Mouse (Mus musculus): ENCODE measurements around the gene Alg9. TPM values are rescaled to one million over a fixed set of nuclear protein-coding genes. Genes with fewer than 3 reads are reported as not detected.

The Alg9 gene
- polyA plus RNA-seq, 1 experiment from 2014 or later = 39.0 TPM

GRCm38 (mm10) chr9:50874031-50874430 lies 99.2 kb downstream of the Alg9 start:
- whole genome bisulfite sequencing = 88% methylated on average over 6 of the region's 6 CpGs
- no peak for ATAC-seq (ENCODE audit: insufficient number of reproducible peaks, insufficient read depth, low FRiP score, low TSS enrichment, low read depth)
- H3K9ac ChIP-seq (replicated peaks) = no peak overlapping the region
- H3K4me2 ChIP-seq = no peak overlapping the region
- H3K4me3 ChIP-seq (replicated peaks) = no peak overlapping the region
- H3K27ac ChIP-seq = no peak overlapping the region
- no peaks in the 10 kb centered on the region for H3K4me1 ChIP-seq (replicated peaks)
- no peaks in the 10 kb centered on the region for H3K9me3 ChIP-seq
- H3K27me3 ChIP-seq = no peaks in the 10 kb centered on the region
- peaks cover 88% of the 10 kb centered on the region for H3K36me3 ChIP-seq

GRCm38 (mm10) chr9:50875470-50875869 lies 100.7 kb downstream of the Alg9 start:
- Histone ChIP-seq H3K4me3 (replicated peaks) (no peak overlapping the region), H3K4me1 (replicated peaks) (no peaks in the 10 kb centered on the region), H3K9me3 (no peaks in the 10 kb centered on the region), H3K27me3 (no peaks in the 10 kb centered on the region), H3K36me3 (peaks cover 92% of the 10 kb centered on the region), H3K9ac (replicated peaks) (no peak overlapping the region), H3K4me2 (no peak overlapping the region), H3K27ac (no peak overlapping the region)
- WGBS = 96% methylated on average over 4 of the region's 4 CpGs
- no peak for ATAC-seq (ENCODE audit: insufficient number of reproducible peaks, insufficient read depth, low FRiP score, low TSS enrichment, low read depth)

- H3K27me3 ChIP-seq = no peaks in the 10 kb centered on the region
- H3K9ac ChIP-seq (replicated peaks) = no peak overlapping the region
- H3K27ac ChIP-seq = no peak overlapping the region
- WGBS = 92% methylated on average over 3 of the region's 3 CpGs
- ATAC-seq (ENCODE audit: insufficient number of reproducible peaks, insufficient read depth, low FRiP score, low TSS enrichment, low read depth) = no peak
- H3K36me3 ChIP-seq = peaks cover 92% of the 10 kb centered on the region
- H3K9me3 ChIP-seq = no peaks in the 10 kb centered on the region
- H3K4me1 ChIP-seq (replicated peaks) = no peaks in the 10 kb centered on the region
- H3K4me3 ChIP-seq (replicated peaks) = no peak overlapping the region
- no peak overlapping the region for H3K4me2 ChIP-seq
These were observed 101.5 kb downstream of the Alg9 start for GRCm38 (mm10) chr9:50876287-50876686.

GRCm38 (mm10) chr9:50877431-50877830 lies 102.6 kb downstream of the Alg9 start:
- H3K36me3 ChIP-seq = peaks cover 96% of the 10 kb centered on the region
- H3K27me3 ChIP-seq = no peaks in the 10 kb centered on the region
- 89% methylated on average over 3 of the region's 3 CpGs for WGBS
- H3K4me2 ChIP-seq = no peak overlapping the region
- no peak overlapping the region for H3K9ac ChIP-seq (replicated peaks)
- ATAC-seq (ENCODE audit: insufficient number of reproducible peaks, insufficient read depth, low FRiP score, low TSS enrichment, low read depth) = no peak
- H3K27ac ChIP-seq = no peak overlapping the region
- no peaks in the 10 kb centered on the region for H3K9me3 ChIP-seq
- no peak overlapping the region for H3K4me3 ChIP-seq (replicated peaks)
- H3K4me1 ChIP-seq (replicated peaks) = no peaks in the 10 kb centered on the region

- WGBS = 92% methylated on average over 2 of the region's 2 CpGs
These were observed 107.4 kb downstream of the Alg9 start for GRCm38 (mm10) chr9:50882183-50882582.

GRCm38 (mm10) chr9:50884093-50884492 lies 109.3 kb downstream of the Alg9 start:
- H3K36me3 ChIP-seq = peaks cover 49% of the 10 kb centered on the region
- no peak for ATAC-seq (ENCODE audit: insufficient number of reproducible peaks, insufficient read depth, low FRiP score, low TSS enrichment, low read depth)
- no peaks in the 10 kb centered on the region for H3K27me3 ChIP-seq
- H3K4me3 ChIP-seq (replicated peaks) = no peak overlapping the region
- no peaks in the 10 kb centered on the region for H3K9me3 ChIP-seq
- 83% methylated on average over 8 of the region's 8 CpGs for WGBS
- no peak overlapping the region for H3K4me2 ChIP-seq
- no peak overlapping the region for H3K9ac ChIP-seq (replicated peaks)
- H3K27ac ChIP-seq = peak overlapping the region; percentile 72; the same call in 1 of the 2 replicates
- H3K4me1 ChIP-seq (replicated peaks) = peaks cover 29% of the 10 kb centered on the region

More at GRCm38 (mm10) chr9:50882183-50882582, 107.4 kb downstream of the Alg9 start:
- Histone ChIP-seq H3K27ac (no peak overlapping the region), H3K4me1 (replicated peaks) (peaks cover 25% of the 10 kb centered on the region), H3K9me3 (no peaks in the 10 kb centered on the region), H3K4me3 (replicated peaks) (no peak overlapping the region), H3K36me3 (peaks cover 68% of the 10 kb centered on the region), H3K27me3 (no peaks in the 10 kb centered on the region), H3K9ac (replicated peaks) (no peak overlapping the region), H3K4me2 (no peak overlapping the region)
- ATAC-seq (ENCODE audit: insufficient number of reproducible peaks, insufficient read depth, low FRiP score, low TSS enrichment, low read depth) = no peak

GRCm38 (mm10) chr9:50884741-50885599 lies 110.2 kb downstream of the Alg9 start:
- 65% methylated on average over 10 of the region's 10 CpGs for WGBS
- no peak overlapping the region for H3K4me2 ChIP-seq

GRCm38 (mm10) chr9:50885600-50885987 lies 110.8 kb downstream of the Alg9 start:
- Histone ChIP-seq H3K27ac (peak overlapping the region; percentile 72), H3K4me3 (replicated peaks) (no peak overlapping the region), H3K36me3 (peaks cover 35% of the 10 kb centered on the region), H3K9ac (replicated peaks) (no peak overlapping the region), H3K4me2 (no peak overlapping the region), H3K4me1 (replicated peaks) (peaks cover 29% of the 10 kb centered on the region), H3K9me3 (no peaks in the 10 kb centered on the region), H3K27me3 (no peaks in the 10 kb centered on the region)
- ATAC-seq (ENCODE audit: insufficient number of reproducible peaks, insufficient read depth, low FRiP score, low TSS enrichment, low read depth) = no peak
- WGBS = 8% methylated on average over 1 of the region's 1 CpGs

More at GRCm38 (mm10) chr9:50884741-50885599, 110.2 kb downstream of the Alg9 start:
- Histone ChIP-seq H3K4me3 (replicated peaks) (no peak overlapping the region), H3K4me1 (replicated peaks) (peaks cover 29% of the 10 kb centered on the region), H3K9ac (replicated peaks) (no peak overlapping the region), H3K9me3 (no peaks in the 10 kb centered on the region), H3K27ac (peak overlapping the region; percentile 72), H3K36me3 (peaks cover 40% of the 10 kb centered on the region), H3K27me3 (no peaks in the 10 kb centered on the region)
- ATAC-seq (ENCODE audit: insufficient number of reproducible peaks, insufficient read depth, low FRiP score, low TSS enrichment, low read depth) = no peak

GRCm38 (mm10) chr9:50886870-50887269 lies 112.1 kb downstream of the Alg9 start:
- Histone ChIP-seq H3K4me2 (no peak overlapping the region), H3K9me3 (no peaks in the 10 kb centered on the region), H3K4me1 (replicated peaks) (peaks cover 29% of the 10 kb centered on the region), H3K4me3 (replicated peaks) (no peak overlapping the region), H3K36me3 (peaks cover 30% of the 10 kb centered on the region), H3K9ac (replicated peaks) (no peak overlapping the region), H3K27ac (no peak overlapping the region), H3K27me3 (no peaks in the 10 kb centered on the region)
- WGBS = 96% methylated on average over 1 of the region's 1 CpGs
- no peak for ATAC-seq (ENCODE audit: insufficient number of reproducible peaks, insufficient read depth, low FRiP score, low TSS enrichment, low read depth)

GRCm38 (mm10) chr9:50887351-50887750 lies 112.5 kb downstream of the Alg9 start:
- Histone ChIP-seq H3K4me3 (replicated peaks) (no peak overlapping the region), H3K27me3 (no peaks in the 10 kb centered on the region), H3K36me3 (peaks cover 28% of the 10 kb centered on the region), H3K9ac (replicated peaks) (no peak overlapping the region), H3K4me2 (no peak overlapping the region), H3K4me1 (replicated peaks) (peaks cover 29% of the 10 kb centered on the region), H3K9me3 (no peaks in the 10 kb centered on the region), H3K27ac (no peak overlapping the region)
- 48% methylated on average over 4 of the region's 4 CpGs for WGBS
- 0 out of 2 replicates have a peak, but pooled peaks have one; percentile 45 for ATAC-seq (ENCODE audit: insufficient number of reproducible peaks, insufficient read depth, low FRiP score, low TSS enrichment, low read depth)

GRCm38 (mm10) chr9:50889211-50889610 lies 114.4 kb downstream of the Alg9 start:
- 71% methylated on average over 6 of the region's 6 CpGs for WGBS
- no peak overlapping the region for H3K9ac ChIP-seq (replicated peaks)
- no peaks in the 10 kb centered on the region for H3K27me3 ChIP-seq
- H3K4me1 ChIP-seq (replicated peaks) = peaks cover 23% of the 10 kb centered on the region
- H3K27ac ChIP-seq = no peak overlapping the region
- peaks cover 29% of the 10 kb centered on the region for H3K36me3 ChIP-seq
- no peak overlapping the region for H3K4me2 ChIP-seq
- no peak overlapping the region for H3K4me3 ChIP-seq (replicated peaks)
- no peak for ATAC-seq (ENCODE audit: insufficient number of reproducible peaks, insufficient read depth, low FRiP score, low TSS enrichment, low read depth)
- no peaks in the 10 kb centered on the region for H3K9me3 ChIP-seq
